Mouse (Mus musculus) MEL-GATA-1-ER (cell line): ENCODE data around the gene Efcab5.

Source experiments
- DNase-seq: peaks from one replicate; pipeline ENCODE4 v3.0.0-alpha.2; 2012; ENCODE audit warnings: low read depth; ENCODE audit errors: extremely low read depth

Efcab5 gene

DNA sequence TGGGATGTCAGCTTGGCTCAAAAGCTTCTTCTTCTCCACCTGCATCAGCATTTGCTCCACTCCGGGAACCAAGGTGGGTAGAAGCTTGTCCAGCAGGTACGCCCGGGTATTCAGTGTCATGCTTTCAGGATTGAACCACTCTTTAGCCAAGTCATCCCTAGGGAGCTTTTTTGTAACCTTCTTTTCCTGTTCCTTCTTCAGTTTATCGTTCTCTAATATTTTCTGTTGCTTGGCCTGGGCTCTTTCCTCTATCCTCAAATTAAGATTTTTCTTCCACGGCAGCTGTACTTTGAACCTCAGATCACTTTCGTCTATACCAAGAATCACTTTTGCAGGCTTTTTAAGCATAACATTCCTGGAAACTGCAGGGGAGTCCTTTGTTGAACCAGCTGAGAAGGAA is at the start of gene Efcab5:
Gene Efcab5, minus strand, starts transcription at position 101 of the 400 bp plus-strand sequence.
- DNase-seq, result no peak

GRCm38 (mm10) chr11:77235267-77235666 is 46.5 kb upstream of the Efcab5 start:
- no peak for DNase-seq

GRCm38 (mm10) chr11:77231514-77231913 is 42.7 kb upstream of the Efcab5 start:
- peak; percentile 57 for DNase-seq

GRCm38 (mm10) chr11:77230765-77231164 is 42.0 kb upstream of the Efcab5 start:
- no peak for DNase-seq

DNA sequence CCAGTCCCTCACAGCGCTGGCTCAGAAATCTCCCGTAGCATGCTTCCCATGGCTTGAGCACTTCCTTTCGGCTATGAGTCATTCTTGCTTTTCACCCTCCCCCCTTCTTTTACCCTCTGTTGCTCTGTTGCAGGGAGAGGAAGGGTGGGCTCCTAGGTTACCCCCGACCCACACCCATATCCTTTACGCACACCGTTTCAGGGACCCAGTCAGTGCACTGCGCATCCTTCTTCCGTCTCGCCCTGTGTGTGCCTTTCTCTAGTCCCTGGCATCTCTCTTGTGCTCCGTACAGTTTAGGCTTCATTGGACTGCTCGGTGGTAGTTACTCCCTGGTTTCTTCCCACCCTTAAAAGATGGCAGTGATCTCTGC is 28.0 kb upstream of the Efcab5 start:
- DNase-seq, result no peak

DNA sequence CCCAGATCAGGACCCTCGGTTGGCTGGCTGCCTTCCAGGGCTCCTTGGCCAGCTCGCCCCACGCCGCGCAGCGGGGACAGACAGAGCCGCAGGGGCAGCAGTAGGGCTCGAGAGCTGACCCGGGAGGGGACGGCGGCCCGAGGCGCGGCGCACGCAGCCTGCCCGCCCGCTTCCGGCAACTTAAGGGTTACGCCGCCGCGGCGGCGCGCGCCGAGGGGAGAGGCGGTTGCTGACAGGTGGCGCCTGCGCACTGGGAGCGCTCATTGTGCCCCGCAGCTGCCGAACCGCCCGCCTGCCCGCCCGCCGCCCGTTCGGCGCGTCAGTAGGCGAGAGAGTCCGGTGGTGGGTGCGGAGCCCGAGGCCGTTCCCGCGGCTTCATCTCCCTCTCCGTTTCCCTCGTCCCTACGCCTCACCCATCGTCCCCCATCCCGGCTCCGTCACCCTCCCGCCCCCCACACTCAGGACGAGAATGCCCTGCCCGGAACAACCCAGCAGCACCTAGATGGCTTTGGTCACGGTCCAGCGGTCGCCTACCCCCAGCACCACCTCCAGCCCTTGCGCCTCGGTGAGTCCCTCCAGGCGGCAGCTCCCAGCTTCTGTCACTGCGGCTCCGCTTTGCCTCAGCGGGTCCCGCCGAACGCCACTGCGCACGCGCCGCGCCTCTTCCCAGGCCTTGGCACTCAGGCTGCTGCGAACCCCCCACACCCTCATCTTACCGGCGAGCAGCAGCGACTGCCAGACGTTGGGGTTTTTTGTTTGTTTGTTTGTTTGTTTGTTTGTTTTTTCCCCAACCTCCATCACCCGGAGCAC is 27.4 kb upstream of the Efcab5 start, which contains the start of gene Ssh2:
Gene Ssh2, plus strand, starts transcription at position 337 of the 810 bp plus-strand sequence.
- DNase-seq, result peak; percentile 53

- DNase-seq, result no peak
These were observed 26.7 kb upstream of the Efcab5 start for GRCm38 (mm10) chr11:77215483-77215882.

DNA sequence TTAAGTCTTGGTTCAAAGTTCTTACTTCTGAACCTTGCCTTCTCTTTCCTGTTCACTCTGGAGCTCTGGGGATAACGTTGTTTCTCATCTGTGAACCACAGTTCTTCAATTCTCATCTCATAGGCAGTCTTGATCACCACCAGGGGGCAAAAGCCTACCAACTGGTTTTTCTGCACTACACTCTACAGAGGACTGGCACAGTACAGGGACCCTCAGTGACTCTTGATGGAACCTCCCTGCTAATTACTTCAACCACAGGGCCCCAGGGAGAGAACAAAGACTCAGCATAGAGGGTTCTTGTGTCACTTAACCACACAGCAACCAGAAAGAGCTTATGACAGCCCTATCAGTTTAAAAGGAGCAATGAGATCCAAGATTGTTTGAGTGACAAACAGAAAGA is 26.0 kb upstream of the Efcab5 start:
- peak; percentile 84 for DNase-seq

DNA sequence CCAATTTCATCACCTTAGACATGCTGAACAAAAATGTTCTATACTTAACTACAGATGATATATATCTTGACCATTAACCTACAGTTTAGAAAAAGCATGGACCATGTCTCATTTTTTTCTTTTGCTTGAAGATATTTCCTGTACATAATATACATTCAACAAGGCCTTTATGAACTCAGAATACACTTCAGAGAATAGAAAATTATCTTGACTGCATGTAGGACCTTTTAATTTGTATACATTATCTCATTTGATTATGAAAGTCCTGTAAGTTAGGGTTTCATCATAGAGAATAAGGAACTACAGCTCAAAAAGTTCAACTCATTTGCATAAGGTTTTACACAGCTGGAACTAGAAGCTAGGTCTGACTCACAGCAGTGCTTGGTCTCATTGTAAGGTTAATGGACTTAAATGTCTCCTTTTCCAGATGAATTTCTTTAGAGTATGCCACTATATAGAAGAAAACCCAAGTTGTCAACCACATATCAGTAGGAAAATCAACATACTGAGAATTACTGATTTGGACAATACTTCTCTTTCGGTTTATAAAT is 25.4 kb upstream of the Efcab5 start:
- peak; percentile 40 for DNase-seq

DNA sequence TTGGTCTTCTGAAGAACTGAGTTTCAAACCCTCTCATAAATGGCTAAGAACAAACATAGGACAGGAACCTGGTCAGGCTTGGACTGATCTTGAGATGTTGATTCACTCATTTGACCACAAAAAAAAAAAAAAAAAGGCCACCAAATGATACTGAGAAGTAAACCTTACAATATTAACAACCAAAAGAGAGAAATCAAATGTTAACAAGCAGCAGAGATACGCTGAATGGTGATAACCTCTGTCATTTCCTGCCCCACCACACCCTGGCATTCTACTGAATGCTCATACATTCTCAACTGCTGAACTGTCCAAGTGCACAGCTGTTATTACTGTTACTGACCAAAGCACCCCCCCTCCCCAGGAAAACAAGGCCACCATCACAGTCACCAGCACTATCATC is 11.9 kb upstream of the Efcab5 start:
- DNase-seq, result no peak

- no peak for DNase-seq
These were observed 10.9 kb upstream of the Efcab5 start for GRCm38 (mm10) chr11:77199636-77200035.

- DNase-seq, result no peak
These were observed 7.7 kb upstream of the Efcab5 start for GRCm38 (mm10) chr11:77196181-77197143.

- DNase-seq, result no peak
These were observed 6.8 kb upstream of the Efcab5 start for GRCm38 (mm10) chr11:77195360-77196109.

DNA sequence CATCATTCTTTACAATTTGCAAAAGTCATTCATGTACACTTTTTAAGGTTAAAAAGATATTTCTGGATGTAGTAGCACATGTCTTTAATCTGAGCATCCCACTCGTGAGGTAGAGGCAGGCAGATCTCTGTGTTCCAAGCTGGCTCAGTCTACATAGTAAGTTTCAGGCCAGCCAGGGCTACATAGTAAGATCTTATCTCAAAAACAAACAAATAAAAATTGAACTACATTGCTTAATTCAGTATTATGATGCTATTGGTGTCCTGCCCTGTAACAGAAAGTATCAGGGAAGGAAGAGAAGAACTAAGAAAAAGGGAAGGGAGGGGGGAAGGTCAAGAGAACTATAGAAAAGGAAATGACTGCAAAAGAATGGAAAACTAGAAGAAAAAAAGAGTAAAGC is 6.0 kb upstream of the Efcab5 start:
- no peak for DNase-seq

DNA sequence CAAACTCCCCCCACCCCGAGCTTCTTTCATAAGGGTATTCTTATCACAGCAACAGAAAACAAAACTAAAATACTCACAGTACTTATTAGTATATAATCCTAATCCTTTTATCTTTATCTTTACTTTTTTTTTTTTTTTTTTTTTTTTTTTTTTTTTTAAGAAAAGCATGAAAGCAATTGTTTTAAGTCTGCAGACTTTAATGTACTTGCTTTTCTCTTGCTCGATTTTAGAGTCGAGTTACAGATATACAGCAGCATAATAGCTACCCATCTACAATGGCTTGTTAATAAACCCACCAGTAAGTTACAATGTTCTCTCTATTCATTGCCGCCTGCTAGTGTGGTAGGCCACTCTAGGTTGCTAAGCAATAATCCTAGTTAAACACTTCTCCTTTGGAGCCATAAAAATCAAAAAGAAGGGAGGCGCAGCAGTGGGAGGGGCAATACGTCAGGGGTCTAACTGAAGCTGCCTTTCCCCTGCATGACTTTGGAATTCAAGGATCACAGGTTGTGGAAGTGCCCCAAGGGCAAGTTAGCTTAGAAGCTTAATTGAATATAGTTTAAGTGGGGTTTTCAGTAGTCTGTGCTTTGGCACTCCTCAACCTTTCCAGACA is 5.3 kb upstream of the Efcab5 start:
- no peak for DNase-seq

- no peak for DNase-seq
These were observed 4.6 kb upstream of the Efcab5 start for GRCm38 (mm10) chr11:77193410-77193809.

GRCm38 (mm10) chr11:77184926-77185325 is 3.8 kb downstream of the Efcab5 start:
- no peak for DNase-seq

GRCm38 (mm10) chr11:77182616-77183015 is 6.2 kb downstream of the Efcab5 start:
- no peak for DNase-seq

DNA sequence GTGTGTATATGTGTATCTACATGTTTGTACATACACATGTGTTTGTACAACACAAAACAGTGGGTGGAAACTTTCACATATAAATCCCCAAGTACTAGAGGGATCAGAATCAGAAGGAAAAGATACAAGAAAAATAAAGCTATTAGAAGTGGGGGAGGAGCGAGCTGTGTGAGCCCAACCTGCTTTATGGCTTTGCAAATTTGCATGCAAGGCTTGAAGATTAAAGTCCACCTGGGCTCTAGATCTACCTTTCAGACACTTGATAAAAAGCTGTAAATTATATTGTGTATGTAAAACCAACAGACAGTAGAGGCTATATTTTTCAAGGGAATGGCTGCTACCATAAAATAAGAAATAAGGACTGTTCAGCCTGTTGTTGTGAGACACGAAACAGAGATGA is 6.7 kb downstream of the Efcab5 start:
- no peak for DNase-seq

- DNase-seq, result no peak
These were observed 7.2 kb downstream of the Efcab5 start for GRCm38 (mm10) chr11:77181528-77181927.

DNA sequence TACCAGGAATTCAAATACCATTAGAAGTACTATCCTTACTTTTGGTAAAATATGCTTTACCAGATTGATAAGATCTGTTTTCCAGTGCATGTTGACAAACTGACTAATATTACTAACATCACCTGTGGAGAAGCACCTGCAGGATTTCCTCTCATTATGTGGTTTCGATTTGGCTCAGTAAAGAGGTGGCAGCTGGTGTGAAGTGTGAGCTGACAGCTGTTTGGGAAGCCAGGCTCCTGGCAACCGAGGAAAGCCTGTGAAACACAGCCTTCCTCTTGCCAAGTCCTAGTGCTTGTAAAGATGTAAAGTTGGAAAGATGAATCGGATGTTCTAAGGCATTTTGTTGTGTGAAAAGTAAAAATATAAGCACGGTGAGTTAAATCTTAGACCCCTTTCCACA is 7.9 kb downstream of the Efcab5 start:
- DNase-seq, result no peak
